Mouse (Mus musculus) inflammation-experienced regulatory T-cells (primary cell): ENCODE results near the gene Ipcef1. TPM values are rescaled to one million over a fixed set of nuclear protein-coding genes. Genes with fewer than 3 reads are reported as not detected.

Source experiments
- polyA plus RNA-seq, 2 experiments: library from polyadenylated mRNA; unstranded; fragments of 100-300 nt; shearing (Covaris generic); gene quantifications; one replicate each; pipeline ENCODE4 v1.2.1; 2017

Ipcef1 gene
- polyA plus RNA-seq = 100 to 1,000 TPM in 1 of 2 experiments, 10 to 100 TPM in 1; 69.7 to 108 TPM

GRCm38 (mm10) chr10:7052315-7053017 is at the start of gene Ipcef1:
Ipcef1 (minus strand) TSS chr10:7052478.

Other genes with a start within 250 kb of the Ipcef1 start
- 10 to 100 TPM in 1 of 2 experiments, 1 to 10 TPM in 1; 5.7 to 13.3 TPM for gene Cnksr3, start 159.8 kb upstream of the Ipcef1 start, polyA plus RNA-seq